Mouse (Mus musculus): Measurements from ENCODE around the gene Piwil4.
"Not testable (repeated sequence)": the region's sequence is repeated elsewhere in the genome, so short reads cannot be mapped to it uniquely, and the experiment has no call there.

The Piwil4 gene

DNA sequence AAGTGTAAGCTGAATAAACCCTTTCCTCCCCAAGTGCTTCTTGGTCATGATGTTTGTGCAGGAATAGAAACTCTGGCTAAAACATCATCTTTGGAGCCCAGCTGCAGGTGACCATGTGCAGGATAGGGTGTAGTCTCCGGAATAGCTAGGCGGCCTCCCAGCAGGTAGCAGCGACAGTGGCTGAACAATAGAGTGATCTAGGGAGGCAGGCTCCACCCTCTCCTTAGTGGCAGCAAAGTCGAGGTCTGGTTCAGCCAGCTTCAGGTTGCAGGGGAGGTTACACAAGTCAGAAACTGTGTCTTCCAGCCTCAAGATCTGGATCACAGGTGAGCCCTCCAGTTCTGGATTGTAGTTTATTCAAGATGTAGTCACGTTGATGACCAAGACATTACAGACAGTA, 68.6 kb downstream of the Piwil4 start:
- not testable (repeated sequence) for DNase-seq (ENCODE audit: low spot score in 2 of 2)

DNA sequence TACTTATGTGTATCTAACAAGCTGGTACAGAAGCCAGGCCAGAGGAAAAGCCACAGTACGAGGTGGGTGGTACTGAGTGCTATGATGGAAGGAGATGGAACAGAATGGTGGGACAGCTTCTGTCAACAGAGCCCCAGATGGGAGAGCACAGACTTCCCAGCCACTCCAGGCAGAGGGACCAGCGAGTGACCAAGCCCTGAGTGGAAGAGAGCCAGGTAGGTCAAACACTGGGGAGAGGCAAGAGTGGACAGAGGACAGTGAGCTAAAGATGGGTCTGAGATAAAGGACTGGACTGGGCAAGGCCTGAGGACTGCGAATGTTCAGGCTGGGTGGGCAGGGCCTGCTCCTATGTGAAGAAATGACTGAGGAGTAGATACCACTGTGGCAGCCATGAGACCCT, 72.2 kb downstream of the Piwil4 start:
- DNase-seq (ENCODE audit: low spot score in 2 of 2), result no peak

DNA sequence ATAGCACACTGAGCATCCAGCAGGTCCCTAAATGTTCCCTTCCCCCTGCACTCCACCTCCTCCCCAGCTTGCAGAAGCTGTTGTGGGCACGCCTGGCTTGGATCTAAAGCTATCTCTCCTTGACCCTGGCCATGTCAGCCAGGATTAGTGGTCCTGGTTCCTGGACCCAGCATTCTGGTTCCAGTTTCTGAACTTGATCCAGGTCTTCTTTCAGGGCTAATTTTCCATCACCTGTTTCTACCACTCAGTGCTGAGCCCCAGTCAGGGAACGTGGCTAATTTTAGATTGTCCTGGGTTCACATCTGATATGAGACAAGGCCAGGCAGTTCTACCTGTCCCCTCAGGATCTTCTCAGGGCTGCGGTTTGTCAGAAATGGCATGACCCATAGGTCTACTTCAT, 74.5 kb downstream of the Piwil4 start:
- no peak for DNase-seq (ENCODE audit: low spot score in 2 of 2)

DNA sequence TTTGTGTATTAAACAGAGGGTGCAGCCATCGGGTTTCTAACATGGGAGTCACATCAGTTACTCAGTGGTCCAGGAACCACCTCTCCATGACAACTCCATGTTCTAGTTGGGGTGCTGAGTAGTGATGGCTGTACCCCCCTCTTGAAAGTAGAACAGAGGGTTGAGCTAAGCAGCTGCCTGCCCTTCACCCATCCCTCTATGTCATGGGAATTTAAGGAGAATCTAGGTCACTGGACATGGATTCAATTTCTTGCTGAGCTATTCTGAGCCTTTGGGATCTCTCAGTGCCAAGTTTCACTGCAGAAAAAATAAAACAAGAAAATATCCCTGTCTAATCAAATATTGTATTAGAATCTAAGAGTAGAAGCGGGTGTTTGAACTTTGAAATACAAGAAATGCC, 76.9 kb downstream of the Piwil4 start:
- no peak for DNase-seq (ENCODE audit: low spot score in 2 of 2)

DNA sequence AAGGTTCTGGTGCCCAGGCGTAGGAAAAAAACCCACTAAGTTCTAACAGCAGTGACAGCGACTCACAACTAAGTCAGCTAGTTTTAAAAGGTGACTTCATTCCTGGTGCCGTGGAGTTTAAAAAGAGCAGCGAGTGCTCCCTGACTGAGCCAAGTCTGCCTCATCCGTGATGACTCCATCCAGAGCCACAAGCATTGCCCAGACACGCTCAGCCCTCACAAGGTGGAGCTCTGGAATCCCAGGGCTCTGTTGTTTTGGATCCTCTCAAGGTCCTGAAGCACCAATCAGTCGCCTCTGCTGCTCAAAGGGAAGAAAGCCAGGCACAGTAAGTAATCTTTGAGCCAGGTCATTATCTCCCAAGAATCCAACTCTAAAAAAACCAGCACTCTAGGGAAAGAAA, 77.7 kb downstream of the Piwil4 start:
- DNase-seq (ENCODE audit: low spot score in 2 of 2), result peak; percentile 25 to 49

DNA sequence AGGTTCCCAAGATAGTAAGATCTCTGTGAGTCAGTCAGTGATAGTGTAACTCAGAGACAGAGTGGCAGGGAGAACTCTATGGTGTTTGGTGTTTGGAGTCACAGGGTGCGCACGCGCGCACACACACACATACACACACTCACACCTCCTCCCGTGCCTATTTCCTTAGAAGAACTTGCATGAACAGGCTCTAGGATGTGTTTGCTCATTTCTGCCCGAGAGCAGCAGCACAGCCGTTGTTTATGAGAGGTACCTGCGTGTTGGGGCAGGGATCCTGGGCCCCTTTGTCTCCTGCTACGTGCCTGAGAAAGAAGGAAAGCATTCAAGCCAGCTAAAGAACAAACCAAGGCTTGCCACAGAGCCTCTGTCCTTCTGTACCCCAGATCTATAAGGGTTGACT, 78.4 kb downstream of the Piwil4 start:
- DNase-seq (ENCODE audit: low spot score in 2 of 2), result peak; percentile 50 to 64

DNA sequence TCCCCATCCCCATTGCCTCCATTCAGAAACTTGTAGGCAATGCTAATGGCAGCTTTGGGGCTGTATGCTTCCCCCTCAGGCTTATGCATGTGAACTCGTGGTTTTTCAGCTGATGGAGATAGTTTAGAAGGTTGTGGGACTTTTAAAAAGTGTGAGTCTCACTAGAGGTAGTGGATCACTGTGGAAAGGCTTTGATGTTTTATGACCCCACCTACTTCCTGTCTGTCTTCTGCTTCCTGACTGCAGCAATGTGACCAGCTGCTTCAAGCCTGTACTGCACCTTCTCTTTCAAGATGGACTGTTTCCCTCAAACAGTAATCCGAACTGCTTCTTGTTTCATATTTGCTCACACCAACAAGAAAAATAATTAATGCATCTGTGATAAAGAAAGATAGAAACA, 82.6 kb downstream of the Piwil4 start:
- DNase-seq (ENCODE audit: low spot score in 2 of 2), result no peak

DNA sequence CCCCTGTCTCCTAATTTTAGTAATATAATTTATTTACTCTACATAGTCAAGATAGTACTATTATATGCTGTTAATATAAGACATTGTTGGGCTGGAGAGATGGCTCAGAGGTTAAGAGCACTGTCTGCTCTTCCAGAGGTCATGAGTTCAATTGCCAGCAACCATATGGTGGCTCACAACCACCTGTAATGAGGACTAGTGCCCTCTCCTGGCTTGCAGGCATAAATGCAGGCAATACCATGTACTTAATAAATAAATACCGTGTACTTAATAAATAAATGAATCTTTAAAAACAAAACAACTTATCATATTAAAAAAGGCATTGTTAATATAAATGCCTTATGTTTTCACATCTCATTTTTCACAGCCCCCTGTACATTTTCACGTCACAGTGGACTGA, 86.5 kb downstream of the Piwil4 start:
- no peak for DNase-seq (ENCODE audit: low spot score in 2 of 2)

DNA sequence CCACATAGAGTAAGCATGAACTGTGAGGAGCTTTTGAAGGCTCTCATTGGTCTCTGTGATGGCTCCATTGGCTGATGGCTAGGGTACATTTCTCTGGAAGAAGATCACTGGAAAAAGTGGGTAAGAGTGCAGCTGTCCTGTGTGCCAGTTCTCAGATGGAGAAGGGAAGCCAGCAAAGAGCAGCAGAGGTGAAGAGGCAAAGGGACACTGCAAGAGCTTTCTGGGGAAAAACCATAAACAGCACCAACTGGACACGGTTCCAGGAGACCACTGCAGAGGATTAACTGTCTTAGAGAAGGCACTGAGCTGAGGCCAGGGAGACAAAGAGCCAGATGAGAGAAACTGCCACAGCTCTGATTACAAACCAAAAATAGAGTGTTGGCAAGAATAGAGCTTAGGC, 87.8 kb downstream of the Piwil4 start:
- DNase-seq (ENCODE audit: low spot score in 2 of 2), result peak in 1 of 2 experiments; percentile 31

DNA sequence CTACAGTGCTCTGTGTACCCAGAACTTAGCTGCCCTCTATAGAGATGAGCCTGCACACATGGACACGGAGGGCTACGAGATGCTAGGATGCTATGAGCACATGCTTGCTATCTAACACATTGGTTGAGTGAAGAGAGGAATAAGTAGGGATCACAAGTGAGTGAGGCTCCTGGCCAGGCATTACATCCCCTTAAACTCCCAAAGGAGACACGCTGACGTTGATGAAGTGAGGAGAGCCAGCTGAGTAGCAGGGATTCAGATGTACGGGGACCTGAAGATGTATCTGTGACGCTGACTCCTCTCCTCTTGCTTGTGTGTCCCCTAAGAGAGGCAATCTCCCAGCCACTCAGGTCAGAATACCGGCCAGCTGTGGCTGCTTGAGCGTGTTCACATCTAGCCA, 92.7 kb downstream of the Piwil4 start:
- DNase-seq (ENCODE audit: low spot score in 2 of 2), result no peak

DNA sequence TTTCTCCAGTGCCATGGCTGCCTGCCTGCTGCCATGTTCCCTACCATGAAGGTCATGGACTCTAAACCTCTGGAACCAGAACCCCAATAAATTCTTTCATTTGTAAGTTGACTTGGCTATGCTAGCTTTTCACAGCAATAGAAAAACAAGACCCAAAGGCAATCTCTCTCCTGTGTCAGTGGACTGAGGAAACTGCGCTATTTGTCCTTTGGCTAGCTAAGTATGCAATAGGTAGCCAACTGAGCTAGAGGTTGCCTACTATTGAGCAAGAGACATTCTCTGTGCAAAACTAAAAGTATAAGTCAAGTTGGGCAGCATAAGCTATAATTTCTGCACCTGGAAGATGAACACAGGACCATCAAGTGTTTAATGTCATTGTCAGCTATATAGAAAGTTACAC, 93.9 kb downstream of the Piwil4 start:
- no peak for DNase-seq (ENCODE audit: low spot score in 2 of 2)
